In the genomic region with DNA sequence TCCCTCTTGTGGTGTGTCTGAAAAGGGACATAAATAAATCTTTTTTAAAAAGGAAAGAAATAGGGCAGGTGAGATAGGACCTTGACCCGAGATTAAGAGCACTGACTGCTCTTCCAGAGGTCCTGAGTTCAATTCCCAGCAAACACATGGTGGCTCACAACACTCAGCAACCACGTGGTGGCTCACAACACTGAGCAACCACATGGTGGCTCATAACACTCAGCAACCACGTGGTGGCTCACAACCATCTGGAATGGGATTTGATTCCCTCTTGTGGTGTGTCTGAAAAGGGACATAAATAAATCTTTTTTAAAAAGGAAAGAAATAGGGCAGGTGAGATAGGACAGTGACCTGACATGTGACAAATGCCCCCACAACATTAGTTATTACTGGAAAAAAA, we compare ENCODE assay signal across 7 mouse cellular contexts. TPM values are rescaled to one million over a fixed set of nuclear protein-coding genes. Genes with fewer than 3 reads are reported as not detected.
DNase-seq lines count a peak whose midpoint lies in the region; ATAC-seq and TF ChIP-seq lines count a peak whose summit lies in the region.
"Not testable (repeated sequence)": the region's sequence is repeated elsewhere in the genome, so short reads cannot be mapped to it uniquely, and the experiment has no call there.

No protein-coding gene starts in this region.

- not testable (repeated sequence) for H3K9me3 ChIP-seq in forebrain, embryonic 13.5 days (replicated peaks); hindbrain, embryonic 10.5 days; liver, embryonic 14.5 days (ENCODE audit: control insufficient read depth, low read length); midbrain, embryonic 14.5 days (ENCODE audit: control insufficient read depth, low read length)

- H3K4me1 ChIP-seq in forebrain, embryonic 13.5 days; hindbrain, embryonic 10.5 days (replicated peaks); liver, embryonic 14.5 days (replicated peaks; ENCODE audit: control insufficient read depth in 2 of 2, insufficient read depth in 2 of 2, low read length in 1 of 2); midbrain, embryonic 14.5 days (ENCODE audit: control insufficient read depth, insufficient read depth, low read length): not testable (repeated sequence)

- not testable (repeated sequence) for H3K4me2 ChIP-seq in forebrain, embryonic 13.5 days; liver, embryonic 14.5 days (ENCODE audit: low read depth); midbrain, embryonic 14.5 days (ENCODE audit: low read length)

- 22% methylated on average over 3 of the region's 3 CpGs for WGBS in forebrain, embryonic 13.5 days
- 27% methylated on average over 3 of the region's 3 CpGs for WGBS in hindbrain, embryonic 10.5 days
- WGBS in liver, embryonic 14.5 days (ENCODE audit: insufficient replicate concordance), result 11% methylated on average over 3 of the region's 3 CpGs
- WGBS in midbrain, embryonic 14.5 days, result 30% methylated on average over 3 of the region's 3 CpGs

- peak; percentile 46 for TF ChIP-seq CTCF in liver, embryonic 14.5 days (IDR thresholded peaks at IDR 0.05; ENCODE audit: low read depth)

- peak; percentile 51; the same call in 1 of the 2 replicates for ATAC-seq in forebrain, embryonic 13.5 days
- ATAC-seq in liver, embryonic 14.5 days (ENCODE audit: insufficient read depth); midbrain, embryonic 14.5 days (ENCODE audit: low FRiP score, low TSS enrichment): not testable (repeated sequence)

- H3K9ac ChIP-seq in forebrain, embryonic 13.5 days; liver, embryonic 14.5 days (replicated peaks); midbrain, embryonic 14.5 days (replicated peaks; ENCODE audit: low read length): not testable (repeated sequence)

- not testable (repeated sequence) for H3K27me3 ChIP-seq in forebrain, embryonic 13.5 days; hindbrain, embryonic 10.5 days (ENCODE audit: insufficient read depth, poor library complexity, severe bottlenecking); liver, embryonic 14.5 days (ENCODE audit: control insufficient read depth, insufficient read depth, low read length); midbrain, embryonic 14.5 days (ENCODE audit: control insufficient read depth, insufficient read depth, low read length)

- DNase-seq in ES-CJ7 (ENCODE audit: low read depth, low spot score), result peak; percentile 69
- DNase-seq in adrenal gland, postnatal 36 days, result peak; percentile 19 to 28
- DNase-seq in hindbrain, embryonic 10.5 days (ENCODE audit: low spot score), result peak; percentile 14
- DNase-seq in kidney, postnatal 14 days, result peak; percentile 24
- not testable (repeated sequence) for DNase-seq in liver, embryonic 14.5 days (ENCODE audit: low read depth in 3 of 3, low spot score in 3 of 3)
- DNase-seq in midbrain, embryonic 14.5 days, result peak; percentile 23

- H3K36me3 ChIP-seq in forebrain, embryonic 13.5 days (ENCODE audit: poor library complexity, severe bottlenecking); liver, embryonic 14.5 days (replicated peaks; ENCODE audit: control insufficient read depth, insufficient read depth, low read depth); midbrain, embryonic 14.5 days (ENCODE audit: control insufficient read depth, insufficient read depth, low read length): not testable (repeated sequence)
- H3K36me3 ChIP-seq in hindbrain, embryonic 10.5 days, result peaks cover 11% of the 10 kb centered on the region; the same call in 1 of the 2 replicates

- not testable (repeated sequence) for TF ChIP-seq EP300 in liver, embryonic 14.5 days (IDR thresholded peaks at IDR 0.05; ENCODE audit: low read depth)

- not testable (repeated sequence) for H3K27ac ChIP-seq in forebrain, embryonic 13.5 days; hindbrain, embryonic 10.5 days; liver, embryonic 14.5 days; midbrain, embryonic 14.5 days (replicated peaks; ENCODE audit: low read depth, low read length)

- H3K4me3 ChIP-seq in forebrain, embryonic 13.5 days; hindbrain, embryonic 10.5 days; liver, embryonic 14.5 days (ENCODE audit: insufficient read depth in 1 of 2, low read depth in 2 of 2, low read length in 2 of 2); midbrain, embryonic 14.5 days (replicated peaks; ENCODE audit: low read depth, low read length): not testable (repeated sequence)

RNA-seq across cellular contexts. Expression of a gene that starts 36.3 kb away (rescaled TPM):
- 100 to 1,000 TPM; 119 to 120 TPM for total RNA-seq in adrenal gland, postnatal 36 days (2021)
- polyA plus RNA-seq in forebrain, embryonic 13.5 days (2015; fragmentation: Nextera tagmentation; extraction: Ambion mirVana), result 78.1 and 78.3 TPM in 2 replicates
- 80.5 and 104 TPM in 2 replicates for polyA plus RNA-seq in hindbrain, embryonic 10.5 days (2016; fragmentation: Nextera tagmentation; extraction: Ambion mirVana)
- 38.7 and 68.1 TPM in 2 replicates for polyA plus RNA-seq in liver, embryonic 14.5 days (2012; rRNA removed)
- polyA plus RNA-seq in liver, embryonic 14.5 days (2014; fragmentation: Nextera tagmentation; extraction: Ambion mirVana), result 220 and 227 TPM in 2 replicates
- polyA plus RNA-seq in midbrain, embryonic 14.5 days (2014; fragmentation: Nextera tagmentation; extraction: Ambion mirVana), result 83.1 and 85.1 TPM in 2 replicates
